Mouse (Mus musculus): ENCODE data around the gene Neu1. TPM values are rescaled to one million over a fixed set of nuclear protein-coding genes. Genes with fewer than 3 reads are reported as not detected.
"Not testable (repeated sequence)": the region's sequence is repeated elsewhere in the genome, so short reads cannot be mapped to it uniquely, and the experiment has no call there.

Gene Neu1
- polyA plus RNA-seq, 1 experiment from 2014 or later, result 40.6 TPM

- no peak overlapping the region for H3K27ac ChIP-seq (ENCODE audit: low read length)
- H3K9ac ChIP-seq (ENCODE audit: low read length), result 0 out of 2 replicates have a peak overlapping the region, but pooled peaks have one; percentile 19
- no peak overlapping the region for H3K4me2 ChIP-seq (ENCODE audit: low read depth, low read length)
- H3K36me3 ChIP-seq (ENCODE audit: control insufficient read depth, insufficient read depth, low read length), result no peaks in the 10 kb centered on the region
- H3K4me3 ChIP-seq (replicated peaks; ENCODE audit: low read length), result no peak overlapping the region
- no peaks in the 10 kb centered on the region for H3K9me3 ChIP-seq (replicated peaks; ENCODE audit: control insufficient read depth, low read length)
- 46% methylated on average over 8 of the region's 8 CpGs for WGBS
- no peak for ATAC-seq (ENCODE audit: insufficient read depth, low FRiP score)
- H3K4me1 ChIP-seq (ENCODE audit: control insufficient read depth, insufficient read depth, low read length), result peaks cover 7% of the 10 kb centered on the region
- no peaks in the 10 kb centered on the region for H3K27me3 ChIP-seq (ENCODE audit: control insufficient read depth, insufficient read depth, low read length)
Observed at GRCm38 (mm10) chr17:34934830-34935229, 3.8 kb downstream of the Neu1 start.

DNA sequence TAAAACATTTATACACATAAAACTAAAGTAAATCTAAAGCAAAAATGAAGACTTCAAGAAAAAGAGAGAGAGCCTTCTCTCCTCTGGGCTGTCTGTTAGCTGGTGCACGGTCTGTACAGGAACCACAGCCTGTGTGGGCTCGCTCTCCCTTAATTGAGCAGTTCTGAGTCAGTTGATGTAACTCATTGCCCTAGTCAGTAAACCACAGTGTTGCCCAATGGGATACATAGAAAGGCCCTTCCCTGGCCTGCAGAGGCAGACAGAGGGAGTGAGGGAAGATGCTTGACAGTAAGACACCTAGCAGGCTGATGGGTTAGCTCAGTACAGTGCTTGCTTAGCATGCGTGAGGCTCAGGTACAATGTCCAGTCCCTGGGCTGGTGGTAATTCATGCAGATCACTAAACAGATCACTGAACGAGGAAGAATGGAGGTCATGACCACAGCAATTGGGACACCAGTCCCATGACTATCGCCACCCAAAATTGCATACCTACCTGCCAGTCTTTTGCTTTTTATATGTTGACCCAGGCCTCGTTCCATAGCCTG lies 7.0 kb downstream of the Neu1 start:
- Histone ChIP-seq H3K27me3 (ENCODE audit: control insufficient read depth, insufficient read depth, low read length) (no peaks in the 10 kb centered on the region), H3K9ac (ENCODE audit: low read length) (no peak overlapping the region), H3K36me3 (ENCODE audit: control insufficient read depth, insufficient read depth, low read length) (no peaks in the 10 kb centered on the region), H3K4me3 (replicated peaks; ENCODE audit: low read length) (no peak overlapping the region), H3K4me1 (ENCODE audit: control insufficient read depth, insufficient read depth, low read length) (no peaks in the 10 kb centered on the region), H3K4me2 (ENCODE audit: low read depth, low read length) (no peak overlapping the region), H3K27ac (ENCODE audit: low read length) (no peak overlapping the region), H3K9me3 (replicated peaks; ENCODE audit: control insufficient read depth, low read length) (no peaks in the 10 kb centered on the region)
- 85% methylated on average over 6 of the region's 6 CpGs for WGBS
- no peak for ATAC-seq (ENCODE audit: insufficient read depth, low FRiP score)

- WGBS, result 10% methylated on average over 15 of the region's 15 CpGs
- H3K27ac ChIP-seq (ENCODE audit: low read length), result peak overlapping the region; percentile 19; the same call in 1 of the 2 replicates
Observed at GRCm38 (mm10) chr17:34941344-34942041, 10.4 kb downstream of the Neu1 start.

DNA sequence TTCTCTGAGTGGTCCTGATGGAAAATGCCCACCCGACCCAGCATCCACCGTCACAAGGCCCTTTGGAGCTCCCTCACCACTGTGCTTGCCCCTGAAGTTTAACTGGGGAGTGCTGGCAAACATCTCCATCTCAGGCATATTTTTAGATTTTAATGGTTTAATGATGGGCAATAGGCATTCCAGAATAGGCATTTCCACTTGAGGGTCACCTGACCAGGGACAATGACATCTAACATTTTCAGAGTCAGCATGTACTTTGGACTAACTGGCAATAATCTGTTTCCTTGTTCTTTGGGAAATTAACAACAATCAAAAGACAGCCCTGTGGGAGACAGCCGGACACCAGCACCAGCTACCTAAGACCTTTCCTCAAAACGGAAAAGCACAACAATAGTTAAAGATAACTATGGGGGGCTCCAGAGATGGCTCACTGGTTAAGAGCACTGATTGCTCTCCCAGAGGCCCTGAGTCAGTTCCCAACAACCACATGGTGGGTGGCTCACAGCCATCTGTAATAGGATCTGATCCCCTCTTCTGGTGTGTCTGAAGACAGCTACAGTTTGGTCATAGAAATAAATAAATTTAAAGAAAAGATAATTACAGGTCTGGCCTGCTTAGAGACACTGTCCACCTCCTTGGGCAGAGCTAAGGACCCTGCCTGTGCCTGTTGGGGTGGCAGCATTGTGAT lies 12.2 kb downstream of the Neu1 start:
- Histone ChIP-seq H3K4me1 (ENCODE audit: control insufficient read depth, insufficient read depth, low read length) (no peaks in the 10 kb centered on the region), H3K36me3 (ENCODE audit: control insufficient read depth, insufficient read depth, low read length) (no peaks in the 10 kb centered on the region), H3K27me3 (ENCODE audit: control insufficient read depth, insufficient read depth, low read length) (no peaks in the 10 kb centered on the region), H3K9me3 (replicated peaks; ENCODE audit: control insufficient read depth, low read length) (no peaks in the 10 kb centered on the region), H3K4me2 (ENCODE audit: low read depth, low read length) (no peak overlapping the region), H3K9ac (ENCODE audit: low read length) (no peak overlapping the region), H3K4me3 (replicated peaks; ENCODE audit: low read length) (no peak overlapping the region), H3K27ac (ENCODE audit: low read length) (no peak overlapping the region)
- ATAC-seq (ENCODE audit: insufficient read depth, low FRiP score), result no peak
- 81% methylated on average over 4 of the region's 4 CpGs for WGBS

More at GRCm38 (mm10) chr17:34941344-34942041, 10.4 kb downstream of the Neu1 start:
- H3K36me3 ChIP-seq (ENCODE audit: control insufficient read depth, insufficient read depth, low read length), result no peaks in the 10 kb centered on the region
- H3K27me3 ChIP-seq (ENCODE audit: control insufficient read depth, insufficient read depth, low read length), result no peaks in the 10 kb centered on the region
- H3K4me1 ChIP-seq (ENCODE audit: control insufficient read depth, insufficient read depth, low read length), result no peaks in the 10 kb centered on the region
- H3K9me3 ChIP-seq (replicated peaks; ENCODE audit: control insufficient read depth, low read length), result no peaks in the 10 kb centered on the region
- peak overlapping the region; percentile 50 for H3K4me2 ChIP-seq (ENCODE audit: low read depth, low read length)
- H3K9ac ChIP-seq (ENCODE audit: low read length), result peak overlapping the region; percentile 63
- peak overlapping the region; percentile 26 for H3K4me3 ChIP-seq (replicated peaks; ENCODE audit: low read length)
- no peak for ATAC-seq (ENCODE audit: insufficient read depth, low FRiP score)

GRCm38 (mm10) chr17:34944362-34944761 lies 13.3 kb downstream of the Neu1 start:
- no peak overlapping the region for H3K27ac ChIP-seq (ENCODE audit: low read length)
- no peak for ATAC-seq (ENCODE audit: insufficient read depth, low FRiP score)
- H3K4me1 ChIP-seq (ENCODE audit: control insufficient read depth, insufficient read depth, low read length), result no peaks in the 10 kb centered on the region
- H3K9me3 ChIP-seq (replicated peaks; ENCODE audit: control insufficient read depth, low read length), result no peaks in the 10 kb centered on the region
- no peaks in the 10 kb centered on the region for H3K27me3 ChIP-seq (ENCODE audit: control insufficient read depth, insufficient read depth, low read length)
- H3K4me3 ChIP-seq (replicated peaks; ENCODE audit: low read length), result no peak overlapping the region
- H3K9ac ChIP-seq (ENCODE audit: low read length), result no peak overlapping the region
- no peaks in the 10 kb centered on the region for H3K36me3 ChIP-seq (ENCODE audit: control insufficient read depth, insufficient read depth, low read length)
- no peak overlapping the region for H3K4me2 ChIP-seq (ENCODE audit: low read depth, low read length)

DNA sequence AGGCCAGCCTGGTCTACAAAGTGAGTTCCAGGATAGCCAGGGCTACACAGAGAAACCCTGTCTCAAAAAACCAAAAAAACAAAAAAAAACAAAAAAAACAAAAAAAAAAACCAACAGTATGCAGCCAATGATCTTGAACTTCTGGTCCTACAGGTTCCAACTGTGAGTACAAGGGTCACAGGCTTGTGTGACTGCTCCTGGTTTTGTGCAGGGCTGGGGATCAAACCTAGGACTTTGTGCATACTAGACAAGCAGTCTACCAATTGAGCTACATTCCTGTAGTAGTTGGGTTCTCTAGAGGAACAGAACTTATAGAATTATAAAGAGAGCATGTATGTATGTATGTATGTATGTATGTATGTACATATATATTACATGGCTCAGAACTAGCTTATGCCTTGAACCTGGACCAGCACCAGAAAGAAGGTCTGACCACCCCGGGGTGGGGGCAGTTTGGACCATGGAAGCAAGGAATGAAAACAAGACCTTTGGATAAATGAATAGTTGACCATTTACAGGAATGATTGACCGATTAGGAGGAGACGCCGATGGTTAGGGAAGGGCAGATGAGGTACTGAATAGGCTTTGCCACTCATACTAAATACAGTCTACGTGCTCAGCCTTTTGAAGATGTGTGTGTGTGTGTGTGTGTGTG lies 15.6 kb downstream of the Neu1 start:
- no peak overlapping the region for H3K9ac ChIP-seq (ENCODE audit: low read length)
- no peak for ATAC-seq (ENCODE audit: insufficient read depth, low FRiP score)
- H3K9me3 ChIP-seq (replicated peaks; ENCODE audit: control insufficient read depth, low read length), result no peaks in the 10 kb centered on the region
- H3K27me3 ChIP-seq (ENCODE audit: control insufficient read depth, insufficient read depth, low read length), result no peaks in the 10 kb centered on the region
- H3K4me2 ChIP-seq (ENCODE audit: low read depth, low read length), result no peak overlapping the region
- no peak overlapping the region for H3K27ac ChIP-seq (ENCODE audit: low read length)
- H3K36me3 ChIP-seq (ENCODE audit: control insufficient read depth, insufficient read depth, low read length), result peaks cover 10% of the 10 kb centered on the region; the same call in 1 of the 2 replicates
- WGBS, result 92% methylated on average over 5 of the region's 5 CpGs
- no peak overlapping the region for H3K4me3 ChIP-seq (replicated peaks; ENCODE audit: low read length)
- H3K4me1 ChIP-seq (ENCODE audit: control insufficient read depth, insufficient read depth, low read length), result peaks cover 4% of the 10 kb centered on the region; the same call in 1 of the 2 replicates

- H3K4me1 ChIP-seq (ENCODE audit: control insufficient read depth, insufficient read depth, low read length), result peaks cover 4% of the 10 kb centered on the region; the same call in 1 of the 2 replicates
- H3K36me3 ChIP-seq (ENCODE audit: control insufficient read depth, insufficient read depth, low read length), result peaks cover 10% of the 10 kb centered on the region; the same call in 1 of the 2 replicates
- no peak overlapping the region for H3K4me3 ChIP-seq (replicated peaks; ENCODE audit: low read length)
- no peak for ATAC-seq (ENCODE audit: insufficient read depth, low FRiP score)
- no peaks in the 10 kb centered on the region for H3K27me3 ChIP-seq (ENCODE audit: control insufficient read depth, insufficient read depth, low read length)
- H3K9ac ChIP-seq (ENCODE audit: low read length), result no peak overlapping the region
- no peak overlapping the region for H3K27ac ChIP-seq (ENCODE audit: low read length)
- H3K4me2 ChIP-seq (ENCODE audit: low read depth, low read length), result no peak overlapping the region
- 16% methylated on average over 8 of the region's 8 CpGs for WGBS
- no peaks in the 10 kb centered on the region for H3K9me3 ChIP-seq (replicated peaks; ENCODE audit: control insufficient read depth, low read length)
Observed at GRCm38 (mm10) chr17:34947606-34948005, 16.6 kb downstream of the Neu1 start.

DNA sequence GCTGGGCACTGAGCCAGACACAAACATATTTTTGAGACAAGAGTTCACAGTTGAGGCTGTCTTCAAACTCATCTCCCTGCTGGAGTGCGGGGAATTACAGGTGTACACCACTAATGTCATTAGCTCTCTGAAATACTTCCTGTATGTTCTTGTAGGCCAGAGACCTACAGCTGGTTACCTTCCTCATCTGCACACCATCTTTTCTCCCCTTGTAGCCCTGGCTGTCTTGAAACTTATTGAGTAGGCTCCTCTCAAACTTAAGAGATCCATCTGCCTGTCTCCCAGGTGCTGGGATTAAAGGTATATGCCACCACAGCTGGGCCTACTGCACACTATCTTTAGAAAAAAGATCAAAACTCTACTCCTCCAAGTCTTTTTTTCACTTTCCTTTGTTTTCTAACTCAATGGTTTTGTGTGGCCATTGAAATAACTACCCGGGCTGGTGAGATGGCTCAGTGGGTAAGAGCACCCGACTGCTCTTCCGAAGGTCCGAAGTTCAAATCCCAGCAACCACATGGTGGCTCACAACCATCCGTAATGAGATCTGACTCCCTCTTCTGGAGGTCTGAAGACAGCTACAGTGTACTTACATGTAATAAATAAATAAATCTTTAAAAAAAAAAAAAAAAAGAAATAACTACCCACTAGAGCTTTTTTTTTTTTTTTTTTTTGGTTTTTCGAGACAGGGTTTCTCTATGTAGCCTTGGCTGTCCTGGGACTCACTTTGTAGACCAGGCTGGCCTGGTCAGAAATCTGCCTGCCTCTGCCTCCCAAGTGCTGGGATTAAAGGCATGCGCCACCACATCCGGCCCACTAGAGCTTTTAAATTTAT lies 17.9 kb downstream of the Neu1 start:
- not testable (repeated sequence) for H3K4me3 ChIP-seq (replicated peaks; ENCODE audit: low read length); H3K9ac ChIP-seq (ENCODE audit: low read length); H3K9me3 ChIP-seq (replicated peaks; ENCODE audit: control insufficient read depth, low read length); ATAC-seq (ENCODE audit: insufficient read depth, low FRiP score); H3K4me2 ChIP-seq (ENCODE audit: low read depth, low read length); H3K4me1 ChIP-seq (ENCODE audit: control insufficient read depth, insufficient read depth, low read length); H3K27me3 ChIP-seq (ENCODE audit: control insufficient read depth, insufficient read depth, low read length); H3K27ac ChIP-seq (ENCODE audit: low read length)
- H3K36me3 ChIP-seq (ENCODE audit: control insufficient read depth, insufficient read depth, low read length), result peaks cover 10% of the 10 kb centered on the region; the same call in 1 of the 2 replicates
- WGBS, result 53% methylated on average over 9 of the region's 9 CpGs

Measured in stomach, embryonic 16.5 days (tissue).